Mouse (Mus musculus): Measurements from ENCODE around the gene Kcnj12. TPM values are rescaled to one million over a fixed set of nuclear protein-coding genes. Genes with fewer than 3 reads are reported as not detected.

The Kcnj12 gene
- polyA plus RNA-seq, 1 experiment = 12.5 TPM

DNA sequence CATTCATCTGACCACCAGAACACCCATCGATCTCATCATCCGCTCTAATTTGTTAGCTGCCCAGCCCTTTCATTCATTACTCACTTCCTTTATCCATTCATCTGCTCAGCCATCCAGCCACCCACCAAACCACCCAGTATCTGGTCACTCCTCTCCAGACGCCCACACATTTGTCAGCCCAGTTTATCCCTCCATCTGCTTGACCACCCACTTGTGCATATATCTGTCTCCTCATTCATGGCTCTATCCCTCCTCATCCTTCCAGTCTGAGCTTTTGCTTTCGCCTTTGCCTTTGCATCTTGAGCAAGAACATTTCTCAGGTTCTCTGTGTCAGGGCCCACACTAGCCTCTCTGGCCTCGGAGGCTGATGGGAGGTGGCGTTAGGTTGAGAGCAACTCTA lies 41.1 kb downstream of the Kcnj12 start:
- Histone ChIP-seq H3K4me2 (ENCODE audit: low read depth) (peak overlapping the region; percentile 87), H3K36me3 (ENCODE audit: control insufficient read depth, insufficient read depth) (no peaks in the 10 kb centered on the region), H3K27me3 (ENCODE audit: control insufficient read depth, insufficient read depth, insufficient read length) (no peaks in the 10 kb centered on the region), H3ac (ENCODE audit: control insufficient read depth, insufficient read length) (no peak overlapping the region), H3K4me3 (peak overlapping the region; percentile 4), H3K79me2 (ENCODE audit: control insufficient read depth, insufficient read depth) (no peaks in the 10 kb centered on the region)
- TF ChIP-seq REST (IDR thresholded peaks at IDR 0.05; ENCODE audit: insufficient read depth, insufficient read length) (no peak), E2F4 (IDR thresholded peaks at IDR 0.05; ENCODE audit: insufficient read depth) (no peak), MYOD1 (IDR thresholded peaks at IDR 0.05; ENCODE audit: control insufficient read depth in 1 of 3, insufficient read length in 2 of 3, low read depth in 2 of 3) (no peak), TCF12 (IDR thresholded peaks at IDR 0.05; ENCODE audit: insufficient read depth, poor library complexity, severe bottlenecking) (no peak), POLR2AphosphoS2 (IDR thresholded peaks at IDR 0.05; ENCODE audit: insufficient read length, low read depth) (no peak), POLR2A (IDR thresholded peaks at IDR 0.05; ENCODE audit: insufficient read length, low read depth) (no peak), MYOG (IDR thresholded peaks at IDR 0.05; ENCODE audit: control insufficient read depth in 1 of 3, insufficient read depth in 1 of 3, insufficient read length in 2 of 3, low read depth in 2 of 3) (no peak), SRF (IDR thresholded peaks at IDR 0.05; ENCODE audit: control insufficient read depth, insufficient read length, low read depth) (no peak), USF1 (IDR thresholded peaks at IDR 0.05; ENCODE audit: low read depth) (no peak), MAX (IDR thresholded peaks at IDR 0.05; ENCODE audit: low read depth) (no peak)

DNA sequence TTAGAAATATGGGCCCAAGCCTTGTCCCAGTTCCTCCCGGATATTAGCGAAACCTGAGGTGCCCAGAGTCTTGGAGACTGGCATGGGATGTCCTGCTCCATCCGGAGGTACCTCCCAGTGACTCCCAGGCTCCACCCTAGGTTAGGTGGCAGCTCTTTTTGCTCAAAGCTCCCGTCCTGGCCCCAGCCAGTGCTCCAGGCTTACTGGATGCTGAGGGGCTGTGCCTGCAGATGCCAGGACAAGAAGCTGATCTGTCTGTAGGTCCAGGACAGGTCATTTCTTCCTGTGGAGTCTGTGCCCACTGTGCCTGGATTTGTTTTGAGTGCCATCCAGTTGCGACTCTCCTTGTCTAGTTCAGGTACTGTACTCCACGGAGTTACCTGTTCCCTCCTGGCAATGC lies 43.3 kb downstream of the Kcnj12 start:
- Histone ChIP-seq H3K36me3 (ENCODE audit: control insufficient read depth, insufficient read depth) (no peaks in the 10 kb centered on the region), H3K4me2 (ENCODE audit: low read depth) (no peak overlapping the region), H3K27me3 (ENCODE audit: control insufficient read depth, insufficient read depth, insufficient read length) (no peaks in the 10 kb centered on the region), H3ac (ENCODE audit: control insufficient read depth, insufficient read length) (no peak overlapping the region), H3K4me3 (no peak overlapping the region), H3K79me2 (ENCODE audit: control insufficient read depth, insufficient read depth) (no peaks in the 10 kb centered on the region)
- TF ChIP-seq MYOG (IDR thresholded peaks at IDR 0.05; ENCODE audit: control insufficient read depth in 1 of 3, insufficient read depth in 1 of 3, insufficient read length in 2 of 3, low read depth in 2 of 3) (no peak), MAX (IDR thresholded peaks at IDR 0.05; ENCODE audit: low read depth) (no peak), SRF (IDR thresholded peaks at IDR 0.05; ENCODE audit: control insufficient read depth, insufficient read length, low read depth) (no peak), E2F4 (IDR thresholded peaks at IDR 0.05; ENCODE audit: insufficient read depth) (no peak), POLR2A (IDR thresholded peaks at IDR 0.05; ENCODE audit: insufficient read length, low read depth) (no peak), CEBPB (IDR thresholded peaks at IDR 0.05; ENCODE audit: insufficient read depth, poor library complexity, severe bottlenecking) (no peak), TCF3 (IDR thresholded peaks at IDR 0.05; ENCODE audit: insufficient read length, low read depth) (no peak), MYOD1 (IDR thresholded peaks at IDR 0.05; ENCODE audit: control insufficient read depth in 1 of 3, insufficient read length in 2 of 3, low read depth in 2 of 3) (no peak), REST (IDR thresholded peaks at IDR 0.05; ENCODE audit: insufficient read depth, insufficient read length) (no peak), POLR2AphosphoS2 (IDR thresholded peaks at IDR 0.05; ENCODE audit: insufficient read length, low read depth) (no peak), TCF12 (IDR thresholded peaks at IDR 0.05; ENCODE audit: insufficient read depth, poor library complexity, severe bottlenecking) (no peak), USF1 (IDR thresholded peaks at IDR 0.05; ENCODE audit: low read depth) (no peak)

DNA sequence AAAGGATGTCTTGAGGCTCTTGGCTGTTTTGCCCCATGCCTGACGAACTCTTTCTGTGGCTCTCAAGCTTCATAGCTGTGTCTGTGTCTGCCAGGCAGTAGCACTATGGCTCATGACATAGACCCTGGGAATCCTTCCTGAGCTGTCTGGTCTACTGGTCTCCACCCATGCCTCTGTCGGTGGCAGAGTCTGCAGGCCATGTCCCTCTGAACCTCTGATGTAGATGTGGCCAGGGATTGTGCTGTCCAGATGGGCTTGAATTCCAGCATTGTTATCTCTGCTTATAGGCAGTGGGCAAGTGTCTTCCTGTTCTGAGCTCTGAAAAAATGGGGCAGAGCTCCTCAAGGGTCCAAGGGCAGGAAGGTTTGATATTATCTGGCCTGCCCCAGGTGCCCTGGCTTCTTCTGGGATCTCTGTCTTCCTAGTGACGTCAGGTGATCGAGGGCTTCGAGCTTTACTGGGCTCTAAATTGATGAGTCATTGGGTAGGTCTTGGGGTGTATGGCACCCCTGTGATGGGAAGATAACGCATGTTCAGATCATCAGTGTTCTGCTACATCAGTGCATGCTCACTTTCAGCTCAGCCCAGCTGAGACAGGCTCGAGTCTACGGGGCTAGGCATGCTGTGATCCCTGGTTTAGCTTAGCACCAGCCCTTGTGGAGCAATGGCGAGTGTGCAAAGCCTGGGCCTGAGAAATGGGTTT lies 44.9 kb downstream of the Kcnj12 start:
- no peak for TF ChIP-seq REST (IDR thresholded peaks at IDR 0.05; ENCODE audit: insufficient read depth, insufficient read length)
- TF ChIP-seq SRF (IDR thresholded peaks at IDR 0.05; ENCODE audit: control insufficient read depth, insufficient read length, low read depth) = no peak
- no peak for TF ChIP-seq MAX (IDR thresholded peaks at IDR 0.05; ENCODE audit: low read depth)
- TF ChIP-seq MYOG (IDR thresholded peaks at IDR 0.05; ENCODE audit: control insufficient read depth in 1 of 3, insufficient read depth in 1 of 3, insufficient read length in 2 of 3, low read depth in 2 of 3) = no peak
- TF ChIP-seq POLR2AphosphoS2 (IDR thresholded peaks at IDR 0.05; ENCODE audit: insufficient read length, low read depth) = no peak
- TF ChIP-seq POLR2A (IDR thresholded peaks at IDR 0.05; ENCODE audit: insufficient read length, low read depth) = no peak
- TF ChIP-seq TCF12 (IDR thresholded peaks at IDR 0.05; ENCODE audit: insufficient read depth, poor library complexity, severe bottlenecking) = no peak
- TF ChIP-seq MYOD1 (IDR thresholded peaks at IDR 0.05; ENCODE audit: control insufficient read depth in 1 of 3, insufficient read length in 2 of 3, low read depth in 2 of 3) = no peak
- no peak for TF ChIP-seq CEBPB (IDR thresholded peaks at IDR 0.05; ENCODE audit: insufficient read depth, poor library complexity, severe bottlenecking)
- TF ChIP-seq USF1 (IDR thresholded peaks at IDR 0.05; ENCODE audit: low read depth) = no peak
- TF ChIP-seq TCF3 (IDR thresholded peaks at IDR 0.05; ENCODE audit: insufficient read length, low read depth) = no peak
- no peak for TF ChIP-seq E2F4 (IDR thresholded peaks at IDR 0.05; ENCODE audit: insufficient read depth)
- Histone ChIP-seq H3ac (ENCODE audit: control insufficient read depth, insufficient read length) (no peak overlapping the region), H3K27me3 (ENCODE audit: control insufficient read depth, insufficient read depth, insufficient read length) (no peaks in the 10 kb centered on the region), H3K79me2 (ENCODE audit: control insufficient read depth, insufficient read depth) (no peaks in the 10 kb centered on the region), H3K4me2 (ENCODE audit: low read depth) (no peak overlapping the region), H3K36me3 (ENCODE audit: control insufficient read depth, insufficient read depth) (no peaks in the 10 kb centered on the region), H3K4me3 (no peak overlapping the region)

DNA sequence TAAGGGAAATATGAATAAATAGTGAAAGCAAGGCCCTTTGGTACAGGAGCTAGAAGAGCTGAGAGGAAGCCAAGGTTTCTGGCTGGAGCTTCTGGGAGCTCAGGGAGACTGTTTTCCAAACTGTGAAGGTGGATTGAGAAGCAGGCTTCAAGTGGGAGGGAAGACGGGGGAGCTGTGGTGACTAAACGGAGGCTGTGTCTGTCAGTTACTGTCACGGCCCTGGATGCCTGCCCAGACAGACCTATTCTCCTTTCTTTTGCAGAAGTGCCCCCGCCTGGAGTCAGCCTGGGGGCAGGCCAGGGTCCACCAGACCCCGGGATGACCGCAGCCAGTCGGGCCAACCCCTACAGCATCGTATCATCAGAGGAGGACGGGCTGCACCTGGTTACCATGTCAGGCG lies 46.5 kb downstream of the Kcnj12 start:
- TF ChIP-seq E2F4 (IDR thresholded peaks at IDR 0.05; ENCODE audit: insufficient read depth) (no peak), POLR2AphosphoS2 (IDR thresholded peaks at IDR 0.05; ENCODE audit: insufficient read length, low read depth) (no peak), REST (IDR thresholded peaks at IDR 0.05; ENCODE audit: insufficient read depth, insufficient read length) (no peak), TCF3 (IDR thresholded peaks at IDR 0.05; ENCODE audit: insufficient read length, low read depth) (no peak)
- Histone ChIP-seq H3ac (ENCODE audit: control insufficient read depth, insufficient read length) (no peak overlapping the region), H3K36me3 (ENCODE audit: control insufficient read depth, insufficient read depth) (no peaks in the 10 kb centered on the region), H3K27me3 (ENCODE audit: control insufficient read depth, insufficient read depth, insufficient read length) (no peaks in the 10 kb centered on the region), H3K79me2 (ENCODE audit: control insufficient read depth, insufficient read depth) (no peaks in the 10 kb centered on the region), H3K4me3 (no peak overlapping the region), H3K4me2 (ENCODE audit: low read depth) (no peak overlapping the region)

DNA sequence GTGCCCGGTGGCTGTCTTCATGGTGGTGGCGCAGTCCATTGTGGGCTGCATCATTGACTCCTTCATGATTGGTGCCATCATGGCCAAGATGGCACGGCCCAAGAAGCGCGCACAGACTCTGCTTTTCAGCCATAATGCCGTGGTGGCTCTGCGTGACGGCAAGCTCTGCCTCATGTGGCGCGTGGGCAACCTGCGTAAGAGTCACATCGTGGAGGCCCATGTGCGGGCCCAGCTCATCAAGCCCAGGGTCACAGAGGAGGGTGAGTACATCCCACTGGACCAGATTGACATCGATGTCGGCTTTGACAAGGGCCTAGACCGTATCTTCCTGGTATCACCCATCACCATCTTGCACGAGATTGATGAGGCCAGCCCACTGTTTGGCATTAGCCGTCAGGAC lies 47.3 kb downstream of the Kcnj12 start:
- Histone ChIP-seq H3K4me3 (no peak overlapping the region), H3K79me2 (ENCODE audit: control insufficient read depth, insufficient read depth) (no peaks in the 10 kb centered on the region), H3K36me3 (ENCODE audit: control insufficient read depth, insufficient read depth) (no peaks in the 10 kb centered on the region), H3ac (ENCODE audit: control insufficient read depth, insufficient read length) (no peak overlapping the region), H3K27me3 (ENCODE audit: control insufficient read depth, insufficient read depth, insufficient read length) (no peaks in the 10 kb centered on the region), H3K4me2 (ENCODE audit: low read depth) (no peak overlapping the region)
- TF ChIP-seq POLR2AphosphoS2 (IDR thresholded peaks at IDR 0.05; ENCODE audit: insufficient read length, low read depth) (no peak), MYOG (IDR thresholded peaks at IDR 0.05; ENCODE audit: control insufficient read depth in 1 of 3, insufficient read depth in 1 of 3, insufficient read length in 2 of 3, low read depth in 2 of 3) (no peak), TCF12 (IDR thresholded peaks at IDR 0.05; ENCODE audit: insufficient read depth, poor library complexity, severe bottlenecking) (no peak), E2F4 (IDR thresholded peaks at IDR 0.05; ENCODE audit: insufficient read depth) (no peak), TCF3 (IDR thresholded peaks at IDR 0.05; ENCODE audit: insufficient read length, low read depth) (no peak), MYOD1 (IDR thresholded peaks at IDR 0.05; ENCODE audit: control insufficient read depth in 1 of 3, insufficient read length in 2 of 3, low read depth in 2 of 3) (no peak), CEBPB (IDR thresholded peaks at IDR 0.05; ENCODE audit: insufficient read depth, poor library complexity, severe bottlenecking) (no peak), USF1 (IDR thresholded peaks at IDR 0.05; ENCODE audit: low read depth) (no peak), REST (IDR thresholded peaks at IDR 0.05; ENCODE audit: insufficient read depth, insufficient read length) (no peak), SRF (IDR thresholded peaks at IDR 0.05; ENCODE audit: control insufficient read depth, insufficient read length, low read depth) (no peak), POLR2A (IDR thresholded peaks at IDR 0.05; ENCODE audit: insufficient read length, low read depth) (no peak), MAX (IDR thresholded peaks at IDR 0.05; ENCODE audit: low read depth) (no peak)
